Mouse (Mus musculus): Measurements from ENCODE around the gene Ltf. TPM values are rescaled to one million over a fixed set of nuclear protein-coding genes. Genes with fewer than 3 reads are reported as not detected.

Ltf gene
- under 1 TPM in 1 of 2 experiments, not detected in 1; 0.78 TPM for total RNA-seq (2021)

GRCm38 (mm10) chr9:111019022-111019421, at the start of gene Ltf:
Gene Ltf (plus strand): TSS chr9:111019271.
- DNase-seq (ENCODE audit: low spot score), result no peak
- intact Hi-C loops (cut with DNase I), result no loop called here

DNA sequence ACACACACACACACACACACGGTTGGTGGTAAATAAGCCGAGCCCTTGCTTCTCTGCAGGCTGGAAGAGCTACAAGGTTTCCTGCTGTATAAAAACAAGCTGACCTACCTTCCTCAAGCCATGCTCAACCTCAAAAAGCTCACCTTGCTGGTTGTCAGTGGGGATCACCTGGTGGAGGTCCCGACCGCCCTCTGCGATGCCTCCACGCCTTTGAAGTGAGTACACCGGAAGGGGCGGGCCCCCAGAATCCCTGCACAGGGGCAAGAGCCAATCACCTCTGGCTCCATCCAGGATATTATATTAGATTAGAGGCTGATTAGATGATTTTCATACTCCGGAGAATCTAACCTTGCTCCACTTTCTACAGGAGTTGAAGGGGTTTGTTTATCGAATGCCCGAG, 39.7 kb upstream of the Ltf start:
- no peak for DNase-seq (ENCODE audit: low spot score)
- intact Hi-C loops (cut with DNase I), result no loop called here

DNA sequence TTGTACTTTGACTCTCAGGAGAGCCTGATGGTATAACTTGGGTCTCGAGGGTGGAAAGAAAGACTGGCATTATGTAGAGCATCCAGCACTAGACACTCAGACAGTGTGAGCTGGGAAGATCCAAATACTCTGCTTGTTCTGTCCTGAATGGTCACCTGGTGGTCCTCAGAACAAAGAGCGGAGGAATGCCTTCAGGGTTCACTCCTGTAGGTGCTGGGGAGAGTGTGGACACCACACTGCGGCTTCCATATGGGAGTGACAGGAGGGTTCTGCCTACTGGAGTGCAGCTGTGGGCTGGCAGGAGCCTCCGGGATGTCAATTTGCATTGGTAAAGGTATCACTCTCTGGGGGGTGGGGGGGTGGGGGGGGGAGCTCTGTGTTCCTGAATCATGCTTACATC, 36.7 kb upstream of the Ltf start:
- intact Hi-C loops (cut with DNase I), result no loop called here
- DNase-seq (ENCODE audit: low spot score), result no peak

DNA sequence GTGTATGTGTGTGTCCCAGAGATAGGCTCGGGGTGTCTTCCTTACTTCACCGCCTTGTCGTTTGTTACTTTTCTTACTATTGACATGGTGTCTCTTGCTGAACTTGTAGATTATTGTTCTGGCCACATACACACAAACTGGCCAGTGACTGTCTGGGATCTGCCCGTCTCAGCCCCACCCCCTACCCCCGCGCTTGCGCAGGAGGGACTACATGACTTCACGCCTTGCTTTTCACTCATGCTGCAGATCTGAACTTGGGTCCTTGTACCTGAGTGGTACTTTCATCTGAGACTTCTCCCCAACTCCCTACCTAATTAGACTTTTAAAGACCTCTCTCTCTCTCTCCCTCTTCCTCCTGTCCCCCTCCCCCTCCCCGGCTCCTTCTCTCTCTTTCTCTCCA, 35.0 kb upstream of the Ltf start:
- DNase-seq (ENCODE audit: low spot score), result no peak
- intact Hi-C loops (cut with DNase I), result no loop called here

DNA sequence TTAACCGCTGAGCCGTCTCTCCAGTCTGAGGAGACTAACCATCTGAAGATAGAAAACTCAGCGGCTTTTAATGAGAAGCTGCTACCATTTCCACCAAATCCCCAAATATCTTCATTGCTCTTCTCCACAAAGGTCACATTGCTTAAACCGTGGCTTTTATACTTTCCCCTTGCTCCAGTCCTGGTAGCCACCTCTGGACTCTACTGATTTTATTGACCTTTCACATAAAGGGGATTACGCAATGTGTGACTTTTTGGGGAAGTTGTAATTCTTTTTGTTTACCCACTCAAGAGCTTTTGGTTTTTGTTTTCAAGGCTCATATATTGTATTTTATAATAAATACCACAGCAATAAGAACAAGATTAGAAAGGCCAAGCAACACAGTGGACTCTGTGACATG, 33.5 kb upstream of the Ltf start:
- DNase-seq (ENCODE audit: low spot score), result no peak
- intact Hi-C loops (cut with DNase I), result no loop called here

GRCm38 (mm10) chr9:110985951-110986350, 33.1 kb upstream of the Ltf start:
- no peak for DNase-seq (ENCODE audit: low spot score)
- intact Hi-C loops (cut with DNase I), result no loop called here

GRCm38 (mm10) chr9:110987331-110987730, 31.7 kb upstream of the Ltf start:
- DNase-seq (ENCODE audit: low spot score), result no peak
- intact Hi-C loops (cut with DNase I), result no loop called here

GRCm38 (mm10) chr9:110988078-110988477, 31.0 kb upstream of the Ltf start:
- intact Hi-C loops (cut with DNase I), result no loop called here
- DNase-seq (ENCODE audit: low spot score), result no peak

DNA sequence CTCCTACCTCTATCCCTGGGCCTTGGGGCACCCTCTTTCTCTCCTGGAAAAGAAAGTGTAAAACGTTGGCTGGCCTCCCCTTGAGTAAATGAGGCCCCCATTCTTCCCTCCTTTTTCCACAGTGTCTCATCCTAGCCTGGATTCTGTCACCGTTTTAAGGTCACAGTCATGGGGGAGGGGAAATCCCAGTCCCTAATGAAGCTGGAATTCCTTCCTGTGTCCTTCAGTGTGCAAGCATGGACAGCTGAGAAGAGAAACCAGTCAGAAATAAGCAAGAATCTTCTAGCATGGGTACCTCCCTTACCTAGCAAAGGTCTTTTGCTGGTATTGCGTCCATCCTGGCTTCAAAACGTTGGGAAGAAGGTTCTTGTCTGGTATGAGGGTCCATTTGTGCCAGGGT, 29.9 kb upstream of the Ltf start:
- intact Hi-C loops (cut with DNase I), result no loop called here
- no peak for DNase-seq (ENCODE audit: low spot score)

GRCm38 (mm10) chr9:110989543-110989942, 29.5 kb upstream of the Ltf start:
- DNase-seq (ENCODE audit: low spot score), result no peak
- intact Hi-C loops (cut with DNase I), result no loop called here

GRCm38 (mm10) chr9:110990204-110990603, 28.9 kb upstream of the Ltf start, which contains the start of gene Rtp3:
Gene Rtp3 (minus strand): TSS chr9:110990583.
- peak; percentile 46 for DNase-seq (ENCODE audit: low spot score)
- intact Hi-C loops (cut with DNase I), result loop anchor here (5.0 to 10.0 kb wide), 2 partner anchors 108 to 285 kb away; partner anchors contain the start of genes Epm2aip1, Mlh1 and Tmie

DNA sequence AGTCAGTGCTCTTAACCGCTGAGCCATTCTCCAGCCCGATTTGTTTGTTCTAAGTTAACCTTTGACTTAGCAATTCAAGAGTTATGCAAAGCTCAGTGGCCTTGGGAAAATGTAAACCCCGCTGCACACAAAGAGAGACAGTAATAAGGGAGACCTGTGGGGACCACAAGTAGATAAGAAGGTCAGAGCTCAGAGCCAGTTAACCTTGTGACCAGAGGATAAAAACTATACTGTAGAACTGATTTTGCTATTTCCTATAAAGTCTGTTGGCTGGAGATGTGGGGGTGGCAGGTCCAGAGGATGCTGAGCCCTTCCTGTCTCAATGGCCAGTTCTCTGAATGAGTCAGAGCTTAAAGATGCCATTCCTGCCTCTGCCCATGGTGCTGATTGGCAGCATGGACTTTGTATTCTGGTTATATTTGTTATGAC, 25.8 kb upstream of the Ltf start:
- no peak for DNase-seq (ENCODE audit: low spot score)
- intact Hi-C loops (cut with DNase I), result loop anchor here (5.0 to 10.0 kb wide), 2 partner anchors 111 to 282 kb away; partner anchors contain the start of genes Epm2aip1, Mlh1 and Tmie

GRCm38 (mm10) chr9:110994716-110995172, 24.3 kb upstream of the Ltf start:
- peak; percentile 63 for DNase-seq (ENCODE audit: low spot score)

GRCm38 (mm10) chr9:110997245-110997644, 21.8 kb upstream of the Ltf start:
- intact Hi-C loops (cut with DNase I), result loop anchor here (1.0 to 10.0 kb wide), 5 partner anchors 45 to 278 kb away; partner anchors contain the start of genes Ccrl2, Epm2aip1 and Mlh1

More at GRCm38 (mm10) chr9:110994716-110995172, 24.3 kb upstream of the Ltf start:
- intact Hi-C loops (cut with DNase I), result loop anchor here (5.0 to 10.0 kb wide), 5 partner anchors 48 to 280 kb away; partner anchors contain the start of genes Ccrl2, Epm2aip1, Mlh1 and Tmie

DNA sequence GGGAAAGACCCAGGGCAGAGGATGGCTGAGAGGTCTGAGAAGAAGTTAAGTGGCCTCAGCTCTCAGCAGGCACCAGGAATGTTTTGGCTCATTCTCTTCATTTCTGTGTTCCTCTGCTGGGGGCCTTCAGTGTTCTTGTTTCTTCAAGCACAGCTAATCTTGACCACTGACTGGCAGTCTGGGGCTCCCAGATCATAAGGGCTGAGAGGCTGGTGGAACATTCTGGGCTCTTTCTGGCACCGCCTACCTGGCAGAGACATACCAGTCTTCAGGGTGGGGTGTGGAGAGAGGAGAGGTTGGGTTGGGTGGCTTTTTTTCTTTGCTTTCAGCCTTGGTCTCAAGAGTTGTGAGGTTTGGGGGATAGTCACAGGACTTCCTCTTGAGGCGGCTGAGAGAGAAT, 20.0 kb upstream of the Ltf start:
- intact Hi-C loops (cut with DNase I), result loop anchor here (5.0 to 10.0 kb wide), 4 partner anchors 43 to 276 kb away; partner anchors contain the start of genes Ccrl2, Epm2aip1 and Mlh1
- DNase-seq (ENCODE audit: low spot score), result no peak

More at GRCm38 (mm10) chr9:110997245-110997644, 21.8 kb upstream of the Ltf start:
- peak; percentile 39 for DNase-seq (ENCODE audit: low spot score)

DNA sequence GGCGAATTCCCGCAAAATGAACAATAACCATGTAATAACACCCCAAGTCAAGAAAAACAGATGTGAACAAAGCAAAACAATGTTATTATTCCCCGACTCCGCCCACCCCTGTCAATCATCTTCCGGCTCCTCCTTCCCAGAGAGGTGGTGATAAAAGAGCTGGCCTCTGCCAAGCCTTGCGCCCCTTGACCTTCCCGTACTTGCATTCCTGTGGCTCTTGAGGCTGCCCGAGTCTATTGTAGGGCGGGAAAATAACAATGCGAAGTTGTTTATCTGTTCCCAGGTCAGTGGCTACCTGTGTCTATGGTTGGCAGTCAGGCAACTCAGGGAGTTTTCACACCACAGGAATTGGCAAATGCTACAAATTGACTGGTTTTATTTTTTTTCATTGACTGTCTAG, 19.2 kb upstream of the Ltf start:
- DNase-seq (ENCODE audit: low spot score), result peak; percentile 13
- intact Hi-C loops (cut with DNase I), result loop anchor here (5.0 to 10.0 kb wide), 4 partner anchors 42 to 275 kb away; partner anchors contain the start of genes Ccrl2, Epm2aip1 and Mlh1

DNA sequence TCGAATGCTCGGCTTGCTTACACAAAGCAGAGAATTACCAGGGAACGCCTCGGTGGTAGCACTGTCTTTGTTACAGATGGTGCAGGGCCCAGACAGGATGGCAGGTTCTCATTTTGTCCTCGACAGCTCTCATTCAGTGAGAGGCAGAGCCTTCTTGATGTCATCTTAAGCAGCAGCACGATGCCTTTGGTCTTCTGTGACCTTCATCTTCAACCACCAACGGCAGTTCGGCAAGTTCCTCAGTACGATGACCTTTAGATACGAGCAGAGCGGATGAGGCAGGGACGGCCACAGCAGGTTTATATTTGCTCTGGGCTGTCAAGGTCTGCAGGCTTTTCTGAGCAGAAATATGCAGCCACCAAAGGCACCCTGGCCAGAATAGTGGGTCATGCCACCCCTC, 17.4 kb upstream of the Ltf start:
- intact Hi-C loops (cut with DNase I), result no loop called here
- no peak for DNase-seq (ENCODE audit: low spot score)

- DNase-seq (ENCODE audit: low spot score), result no peak
- intact Hi-C loops (cut with DNase I), result no loop called here
Observed at GRCm38 (mm10) chr9:111003279-111003678, 15.8 kb upstream of the Ltf start.

- no peak for DNase-seq (ENCODE audit: low spot score)
- intact Hi-C loops (cut with DNase I), result no loop called here
Observed at GRCm38 (mm10) chr9:111006544-111006943, 12.5 kb upstream of the Ltf start.

GRCm38 (mm10) chr9:111009763-111010162, 9.3 kb upstream of the Ltf start:
- intact Hi-C loops (cut with DNase I), result no loop called here
- DNase-seq (ENCODE audit: low spot score), result no peak

- intact Hi-C loops (cut with DNase I), result no loop called here
- DNase-seq (ENCODE audit: low spot score), result no peak
Observed at GRCm38 (mm10) chr9:111011550-111011949, 7.5 kb upstream of the Ltf start.

DNA sequence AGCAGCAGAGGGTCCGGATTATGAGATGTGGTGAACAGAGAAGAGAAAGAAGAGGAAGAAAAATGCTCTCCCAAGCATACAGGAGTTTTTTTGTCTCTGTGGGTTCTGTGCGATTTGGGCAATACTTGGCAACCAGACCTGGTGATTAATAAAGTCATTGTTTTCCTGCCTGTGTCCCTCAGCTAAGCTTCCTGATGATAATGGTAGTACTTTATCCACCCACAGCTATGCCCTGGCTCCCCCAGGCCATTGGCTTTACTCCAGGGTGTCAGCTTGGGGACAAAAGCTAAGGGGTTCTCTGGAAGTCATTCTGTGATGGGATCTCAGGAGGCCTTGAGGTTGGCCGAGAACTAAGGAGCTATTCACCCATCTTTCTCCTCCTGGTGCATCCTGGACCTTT, 7.0 kb upstream of the Ltf start:
- no peak for DNase-seq (ENCODE audit: low spot score)
- intact Hi-C loops (cut with DNase I), result no loop called here

Data from heart, postnatal 25 days (tissue).